In genomic region chr11:95704032-95704969, GRCm38 (mm10) we compare ENCODE assay signal across 27 mouse cellular contexts. TPM values are rescaled to one million over a fixed set of nuclear protein-coding genes. Genes with fewer than 3 reads are reported as not detected.
A peak's percentile ranks its signal among the peaks of the same experiment; 100 is the strongest.
DNase-seq lines count a peak whose midpoint lies in the region; ATAC-seq lines count a peak whose summit lies in the region.
"Had no signal": no experiment of that assay in that cellular context is flagged by ENCODE, and none has a peak within 500 bp of the region (broad histone marks: within the 10 kb centered on the region; RNA-seq: fewer than 3 reads in every experiment).

No protein-coding gene starts in this region.

- H3K4me1 ChIP-seq in midbrain, embryonic 11.5 days (ENCODE audit: control insufficient read depth, insufficient read depth, low read length) = no peaks in the 10 kb centered on the region
- H3K4me1 ChIP-seq in midbrain, embryonic 10.5 days = no peaks in the 10 kb centered on the region
- H3K4me1 ChIP-seq: embryonic facial prominence, embryonic 15.5 days; heart, embryonic 15.5 days; hindbrain, embryonic 13.5 days had no signal

- no peaks in the 10 kb centered on the region for H3K27me3 ChIP-seq in midbrain, embryonic 11.5 days (ENCODE audit: control insufficient read depth, insufficient read depth, low read length)
- H3K27me3 ChIP-seq in midbrain, embryonic 10.5 days (ENCODE audit: low read depth, poor library complexity, severe bottlenecking) = no peaks in the 10 kb centered on the region
- H3K27me3 ChIP-seq: embryonic facial prominence, embryonic 15.5 days; heart, embryonic 15.5 days; hindbrain, embryonic 13.5 days had no signal

- peak; percentile 53 for DNase-seq in midbrain, embryonic 11.5 days (ENCODE audit: low spot score, missing footprints)
- DNase-seq in midbrain, embryonic 10.5 days (ENCODE audit: low spot score) = no peak
- DNase-seq in R1 (ENCODE audit: low read depth, low spot score) = peak; percentile 97
- DNase-seq in adrenal gland, adult 18-20 months (ENCODE audit: low spot score in 2 of 2) = no peak
- no peak for DNase-seq in lung, postnatal 14 days
- no peak for DNase-seq in kidney, postnatal 4 days
- DNase-seq: adrenal gland, postnatal 10 days; B cell, adult 2 months; cerebellum, adult 18-20 months; cerebellum, adult 9-11 months; embryo, embryonic 11 days; gastrocnemius, adult 2 months; gastrocnemius, postnatal 36 days; heart, adult 2 months; heart, postnatal 14 days had no signal

- H3K36me3 ChIP-seq in midbrain, embryonic 11.5 days (ENCODE audit: control insufficient read depth, insufficient read depth, low read length) = no peaks in the 10 kb centered on the region
- H3K36me3 ChIP-seq in midbrain, embryonic 10.5 days = no peaks in the 10 kb centered on the region
- H3K36me3 ChIP-seq: embryonic facial prominence, embryonic 15.5 days; forebrain, embryonic 10.5 days; heart, embryonic 15.5 days; hindbrain, embryonic 13.5 days had no signal

- no peak overlapping the region for H3K9ac ChIP-seq in midbrain, embryonic 11.5 days (ENCODE audit: low read length)
- H3K9ac ChIP-seq: embryonic facial prominence, embryonic 15.5 days; heart, embryonic 15.5 days; hindbrain, embryonic 13.5 days had no signal

- H3K27ac ChIP-seq in midbrain, embryonic 11.5 days (ENCODE audit: low read depth, low read length) = no peak overlapping the region
- H3K27ac ChIP-seq in midbrain, embryonic 10.5 days (replicated peaks) = no peak overlapping the region
- H3K27ac ChIP-seq: embryonic facial prominence, embryonic 15.5 days; forebrain, embryonic 10.5 days; gastrocnemius, adult 2 months; heart, adult 2 months; heart, embryonic 15.5 days; hindbrain, embryonic 13.5 days; hindbrain, postnatal 0 days had no signal

- no peak for ATAC-seq in midbrain, embryonic 11.5 days (ENCODE audit: low FRiP score)
- peak; percentile 88 for ATAC-seq in granulocyte monocyte progenitor cell, adult 5-6 weeks (replicated peaks; ENCODE audit: poor library complexity, severe bottlenecking)
- peak; percentile 33; the same call in 1 of the 2 replicates for ATAC-seq in neutrophil, adult 5-6 weeks (ENCODE audit: extremely low read depth, insufficient number of reproducible peaks, low FRiP score, poor library complexity, severe bottlenecking)
- ATAC-seq: CD4-positive, CD25-positive, alpha-beta regulatory T cell, adult 4 months; forebrain, embryonic 14.5 days; hindbrain, postnatal 0 days; Patski had no signal

- no peaks in the 10 kb centered on the region for H3K9me3 ChIP-seq in midbrain, embryonic 11.5 days (ENCODE audit: control insufficient read depth, low read length)
- H3K9me3 ChIP-seq in midbrain, embryonic 10.5 days (replicated peaks) = no peaks in the 10 kb centered on the region
- H3K9me3 ChIP-seq: embryonic facial prominence, embryonic 15.5 days; forebrain, embryonic 10.5 days; heart, embryonic 15.5 days; hindbrain, embryonic 13.5 days had no signal

- no peak overlapping the region for H3K4me3 ChIP-seq in midbrain, embryonic 11.5 days (ENCODE audit: low read depth, low read length)
- H3K4me3 ChIP-seq in midbrain, embryonic 10.5 days = no peak overlapping the region
- H3K4me3 ChIP-seq: embryonic facial prominence, embryonic 15.5 days; erythroblast, embryonic 14.5 days; forebrain, embryonic 10.5 days; gastrocnemius, adult 2 months; heart, adult 2 months; heart, embryonic 15.5 days; hindbrain, embryonic 13.5 days had no signal

- no peak overlapping the region for H3K4me2 ChIP-seq in midbrain, embryonic 11.5 days
- H3K4me2 ChIP-seq: embryonic facial prominence, embryonic 15.5 days; heart, embryonic 11.5 days; heart, embryonic 15.5 days; hindbrain, embryonic 13.5 days had no signal

- 87% methylated on average over 12 of the region's 12 CpGs for WGBS in midbrain, embryonic 11.5 days
- 89% methylated on average over 12 of the region's 12 CpGs for WGBS in midbrain, embryonic 10.5 days

RNA-seq across cellular contexts. Expression of gene Zfp652, which starts 8.2 kb away (rescaled TPM):
- 10.2 and 10.4 TPM in 2 replicates for polyA plus RNA-seq in midbrain, embryonic 11.5 days (2014; fragmentation: Nextera tagmentation; extraction: Ambion mirVana)
- polyA plus RNA-seq in midbrain, embryonic 10.5 days (2016; fragmentation: Nextera tagmentation; extraction: Ambion mirVana) = 13.7 and 17.8 TPM in 2 replicates
- total RNA-seq in granulocyte monocyte progenitor cell, adult 5-6 weeks (2014; fragmentation: Nextera tagmentation) = 39.1 and 39.4 TPM in 2 replicates
- total RNA-seq in granulocyte monocyte progenitor cell, adult 5-6 weeks (2017) = 17.7 and 18.5 TPM in 2 replicates
- 66.5 and 67.5 TPM in 2 replicates for total RNA-seq in neutrophil, adult 5-6 weeks (2017)
- 10 to 100 TPM; 31.8 to 40.5 TPM for total RNA-seq in adrenal gland, adult 18-20 months (2021)

RNA-seq across cellular contexts. Expression of gene B130006D01Rik, which starts 19.1 kb away (rescaled TPM):
- polyA plus RNA-seq in midbrain, embryonic 11.5 days (2014; fragmentation: Nextera tagmentation; extraction: Ambion mirVana) = 0.39 and 1.1 TPM in 2 replicates
- 0.93 and 1.4 TPM in 2 replicates for polyA plus RNA-seq in midbrain, embryonic 10.5 days (2016; fragmentation: Nextera tagmentation; extraction: Ambion mirVana)
- 4.4 and 5.7 TPM in 2 replicates for total RNA-seq in granulocyte monocyte progenitor cell, adult 5-6 weeks (2014; fragmentation: Nextera tagmentation)
- 1.0 and 1.2 TPM in 2 replicates for total RNA-seq in granulocyte monocyte progenitor cell, adult 5-6 weeks (2017)
- total RNA-seq in neutrophil, adult 5-6 weeks (2017) = 8.0 and 8.5 TPM in 2 replicates
- under 1 TPM; 0.46 to 0.51 TPM for total RNA-seq in adrenal gland, adult 18-20 months (2021)
- polyA plus RNA-seq: erythroblast, embryonic 14.5 days had no signal

RNA-seq across cellular contexts. Expression of gene Phb, which starts 37.5 kb away (rescaled TPM):
- polyA plus RNA-seq in midbrain, embryonic 11.5 days (2014; fragmentation: Nextera tagmentation; extraction: Ambion mirVana) = 195 TPM in 2 replicates
- polyA plus RNA-seq in midbrain, embryonic 10.5 days (2016; fragmentation: Nextera tagmentation; extraction: Ambion mirVana) = 227 and 251 TPM in 2 replicates
- 98.4 and 108 TPM in 2 replicates for total RNA-seq in granulocyte monocyte progenitor cell, adult 5-6 weeks (2014; fragmentation: Nextera tagmentation)
- 158 and 163 TPM in 2 replicates for total RNA-seq in granulocyte monocyte progenitor cell, adult 5-6 weeks (2017)
- total RNA-seq in neutrophil, adult 5-6 weeks (2017) = 21.9 and 27.3 TPM in 2 replicates
- total RNA-seq in adrenal gland, adult 18-20 months (2021) = 100 to 1,000 TPM; 319 to 350 TPM

Comparison
In these comparisons a context has a peak if more than half of its experiments do, and no peak if none do; other contexts are left out.
1. DNase-seq: peak in midbrain, embryonic 11.5 days (single experiment) and R1 (single experiment); none in midbrain, embryonic 10.5 days (single experiment), adrenal gland, adult 18-20 months (0 of 2), lung, postnatal 14 days (single experiment) and kidney, postnatal 4 days (0 of 2).